Mouse (Mus musculus) forebrain, embryonic 16.5 days (tissue): ENCODE data around the gene Ccdc177. TPM values are rescaled to one million over a fixed set of nuclear protein-coding genes. Genes with fewer than 3 reads are reported as not detected.

Source experiments
- ATAC-seq: fragments of 200-750 bp; cut with Nextera tagmentation; 2 replicates; pipeline ENCODE4 v1.8.0; 2017; ENCODE audit warnings: mild to moderate bottlenecking, moderate library complexity
- H3K27ac ChIP-seq: fragments of 300-500 bp; sonication (generic); 2 replicates; pipeline ENCODE4 v1.5.1; 2014; ENCODE audit warnings: low read length, control low read depth
- H3K27me3 ChIP-seq: fragments of 300-500 bp; sonication (generic); replicated peaks from 2 replicates; pipeline ENCODE4 v1.6.1; 2014; ENCODE audit warnings: low read length; ENCODE audit not compliant: control insufficient read depth, insufficient read depth
- H3K36me3 ChIP-seq: fragments of 300-500 bp; sonication (generic); 2 replicates; pipeline ENCODE4 v1.6.1; 2014; ENCODE audit not compliant: control insufficient read depth, insufficient read depth
- H3K4me1 ChIP-seq: fragments of 300-500 bp; sonication (generic); replicated peaks from 2 replicates; pipeline ENCODE4 v1.6.1; 2014; ENCODE audit warnings: low read length; ENCODE audit not compliant: control insufficient read depth, insufficient read depth
- H3K4me2 ChIP-seq: fragments of 300-500 bp; sonication (generic); 2 replicates; pipeline ENCODE4 v1.6.1; 2014; ENCODE audit warnings: mild to moderate bottlenecking, low read length, control low read depth
- H3K4me3 ChIP-seq: fragments of 300-500 bp; sonication (generic); replicated peaks from 2 replicates; pipeline ENCODE4 v1.5.1; 2014; ENCODE audit warnings: mild to moderate bottlenecking, low read length, control low read depth
- H3K9ac ChIP-seq: fragments of 300-500 bp; sonication (generic); replicated peaks from 2 replicates; pipeline ENCODE4 v1.6.1; 2014; ENCODE audit warnings: low read depth, low read length, control low read depth
- H3K9me3 ChIP-seq: fragments of 300-500 bp; sonication (generic); 2 replicates; pipeline ENCODE4 v1.6.1; 2016; ENCODE audit warnings: low read length; ENCODE audit not compliant: control insufficient read depth
- WGBS: fragments of 180-500 bp; shearing (Covaris S2); extraction: QIAGEN DNeasy Blood & Tissue Kit; methylation state at CpG from one replicate; pipeline ENCODE4 v1.1.7; 2014; 5-methylcytosine and 5-hydroxymethylcytosine counted together
- polyA plus RNA-seq: library from polyadenylated mRNA; unstranded; fragments of >200 nt; fragmentation: Nextera tagmentation; extraction: Ambion mirVana; gene quantifications from 2 replicates; pipeline ENCODE4 v1.2.1, GENCODE M21; 2015

The Ccdc177 gene
- polyA plus RNA-seq, 1 experiment from 2014 or later, result 4.5 TPM

DNA sequence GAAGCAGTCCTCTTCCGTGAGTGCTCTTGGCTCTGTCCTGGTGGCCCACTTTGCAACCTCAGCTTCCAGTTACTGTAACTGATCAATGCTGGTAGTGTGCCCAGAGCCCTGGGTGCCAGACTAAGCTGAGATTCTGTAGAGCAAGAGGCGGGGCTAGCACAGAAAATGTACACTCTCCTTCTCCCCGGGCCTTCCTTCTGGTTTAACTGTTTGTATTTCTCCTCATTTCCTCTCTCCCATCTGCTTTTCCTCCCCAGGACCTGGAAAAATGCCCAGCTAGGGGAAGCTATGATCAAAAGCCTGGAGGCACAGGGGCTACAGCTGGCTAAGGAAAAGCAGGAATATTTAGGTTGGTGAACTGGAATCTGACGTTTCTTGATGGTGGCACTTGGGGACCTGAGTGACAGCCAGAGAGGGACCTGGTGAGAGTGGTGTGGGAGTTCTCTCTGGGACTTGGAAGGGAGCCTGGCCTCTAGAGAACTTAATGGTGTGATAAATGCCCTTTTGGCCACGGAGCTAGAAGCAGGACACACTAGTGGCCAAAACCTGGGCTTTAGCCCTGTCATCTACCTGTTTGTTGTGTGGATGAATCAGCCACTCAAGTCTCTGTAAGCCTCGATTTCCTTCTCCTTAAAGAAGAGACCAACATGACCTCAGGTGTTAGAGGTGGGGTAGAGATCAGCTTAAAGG, 53.4 kb downstream of the Ccdc177 start:
- Histone ChIP-seq H3K9ac (no peak overlapping the region), H3K4me1 (peaks cover 23% of the 10 kb centered on the region), H3K9me3 (no peaks in the 10 kb centered on the region), H3K36me3 (no peaks in the 10 kb centered on the region), H3K27ac (peak overlapping the region; percentile 66), H3K4me2 (peak overlapping the region; percentile 19; the same call in 1 of the 2 replicates), H3K27me3 (no peaks in the 10 kb centered on the region), H3K4me3 (no peak overlapping the region)
- peak; percentile 93 for ATAC-seq
- WGBS, result 34% methylated on average over 6 of the region's 6 CpGs

DNA sequence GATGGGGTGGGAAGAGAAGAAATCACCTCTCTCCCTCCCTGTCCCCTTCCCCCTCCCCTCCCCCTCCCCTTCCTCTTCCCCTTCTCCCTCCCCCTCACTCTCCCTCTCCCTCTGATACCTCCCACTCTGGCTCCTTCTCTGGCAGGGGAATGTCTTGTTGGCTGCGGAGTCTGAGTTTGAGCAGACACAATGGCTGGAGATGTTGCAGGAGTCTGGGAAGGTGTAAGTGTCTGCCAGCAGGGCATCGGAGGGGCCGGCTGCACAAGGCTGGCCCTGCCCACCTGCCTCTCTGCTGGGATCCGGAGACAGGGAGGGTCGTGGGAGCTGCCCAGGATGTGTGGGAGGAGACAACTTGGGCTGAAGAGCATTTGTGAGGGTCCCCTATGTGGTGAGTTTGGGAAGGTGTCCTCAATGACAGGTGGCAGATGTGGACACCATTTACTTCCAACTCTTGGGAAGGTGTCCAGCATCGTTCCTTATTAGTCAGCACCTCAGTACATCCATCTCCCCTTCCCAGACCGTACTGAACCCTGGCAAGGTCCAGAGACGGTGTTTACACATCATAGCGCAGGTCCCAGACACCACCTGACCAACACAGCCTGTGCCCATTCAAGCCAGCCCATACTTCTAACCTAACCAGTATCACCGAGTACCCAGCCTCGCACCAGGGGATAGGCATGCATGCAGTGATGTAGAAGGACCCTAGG, 54.1 kb downstream of the Ccdc177 start:
- Histone ChIP-seq H3K9me3 (no peaks in the 10 kb centered on the region), H3K4me2 (peak overlapping the region; percentile 19; the same call in 1 of the 2 replicates), H3K4me1 (peaks cover 23% of the 10 kb centered on the region), H3K36me3 (no peaks in the 10 kb centered on the region), H3K9ac (no peak overlapping the region), H3K27me3 (no peaks in the 10 kb centered on the region), H3K27ac (peak overlapping the region; percentile 66), H3K4me3 (no peak overlapping the region)
- 51% methylated on average over 11 of the region's 11 CpGs for WGBS
- ATAC-seq, result peak; percentile 41; the same call in 1 of the 2 replicates

Other genes starting within 250 kb of the Ccdc177 start
- 22.4 and 28.5 TPM in 2 replicates for gene Galnt16, start 242.4 kb downstream of the Ccdc177 start, polyA plus RNA-seq
- gene Slc39a9, start 116.8 kb downstream of the Ccdc177 start, polyA plus RNA-seq, result 29.1 and 30.6 TPM in 2 replicates
- 293 and 335 TPM in 2 replicates for gene Erh, start 116.3 kb downstream of the Ccdc177 start, polyA plus RNA-seq
- 0.63 and 1.5 TPM in 2 replicates for gene Plekhd1, start 68.1 kb downstream of the Ccdc177 start, polyA plus RNA-seq
- gene Susd6, start 29.8 kb upstream of the Ccdc177 start, polyA plus RNA-seq, result 14.3 and 14.4 TPM in 2 replicates
- gene Srsf5, start 184.8 kb upstream of the Ccdc177 start, polyA plus RNA-seq, result 478 and 525 TPM in 2 replicates
- 0.39 and 0.58 TPM in 2 replicates for gene Slc10a1, start 208.0 kb upstream of the Ccdc177 start, polyA plus RNA-seq